Mouse (Mus musculus): ENCODE results near the gene Bcl3.

DNA sequence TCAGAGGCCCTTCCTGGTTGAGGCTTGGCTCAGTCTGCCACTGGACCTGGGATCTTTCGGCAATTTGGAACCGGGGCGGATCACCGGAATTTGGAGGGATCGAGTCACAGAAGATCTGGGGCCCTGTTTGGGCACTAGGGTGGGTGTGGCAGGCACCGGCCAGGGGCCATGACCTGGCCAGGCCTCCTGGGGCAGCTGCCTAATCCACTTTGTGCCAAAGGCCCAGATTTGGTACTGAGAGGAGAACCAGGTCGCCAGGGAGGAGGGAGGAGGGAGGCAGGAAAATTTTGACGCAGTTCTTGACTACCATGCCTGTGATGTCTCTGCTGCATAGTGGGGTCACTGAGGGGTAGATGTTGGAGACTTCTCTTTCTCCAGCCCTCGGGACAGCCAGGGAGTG, 38.6 kb upstream of the Bcl3 start, which contains the start of gene Ceacam16:
- no peak for TF ChIP-seq GATA1 (IDR thresholded peaks at IDR 0.05; ENCODE audit: low read length)
- TF ChIP-seq TAL1 (IDR thresholded peaks at IDR 0.05; ENCODE audit: low read length), result no peak
